Mouse (Mus musculus): ENCODE results near the gene Prss2. TPM values are rescaled to one million over a fixed set of nuclear protein-coding genes. Genes with fewer than 3 reads are reported as not detected.
"Not testable (repeated sequence)": the region's sequence is repeated elsewhere in the genome, so short reads cannot be mapped to it uniquely, and the experiment has no call there.

The Prss2 gene
- polyA plus RNA-seq (2015; fragmentation: Nextera tagmentation; extraction: Ambion mirVana): not detected in 2 replicates

DNA sequence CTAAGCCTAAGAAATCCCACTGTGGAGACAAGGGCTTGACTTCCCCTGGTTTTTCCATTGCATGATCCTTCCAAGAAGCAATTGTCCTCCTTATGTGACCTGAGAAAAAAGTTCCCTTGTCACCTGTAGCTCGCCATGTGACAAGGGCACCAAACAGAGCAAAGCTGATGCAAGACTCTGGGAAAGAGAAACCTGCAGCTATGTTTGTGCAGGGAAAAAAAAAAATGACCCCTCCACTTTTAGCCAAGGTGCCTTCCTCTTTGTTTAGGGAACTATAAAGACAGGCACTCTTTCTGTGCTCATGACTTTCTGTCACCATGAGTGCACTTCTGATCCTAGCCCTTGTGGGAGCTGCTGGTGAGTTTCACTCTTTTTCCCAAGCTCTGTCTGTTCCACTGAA, at the start of gene Prss2:
Prss2 (plus strand) TSS at position 301 of the 400 bp plus-strand sequence.
- Histone ChIP-seq H3K9me3 (no peaks in the 10 kb centered on the region), H3K27me3 (replicated peaks) (no peaks in the 10 kb centered on the region), H3K27ac (no peak within 1 kb of the TSS), H3K4me3 (no peak within 1 kb of the TSS), H3K4me1 (no peaks in the 10 kb centered on the region), H3K9ac (no peak within 1 kb of the TSS), H3K36me3 (replicated peaks) (no peaks in the 10 kb centered on the region), H3K4me2 (no peak within 1 kb of the TSS)
- ATAC-seq (replicated peaks): no peak
- WGBS: 82% methylated on average over 1 of the region's 1 CpGs

DNA sequence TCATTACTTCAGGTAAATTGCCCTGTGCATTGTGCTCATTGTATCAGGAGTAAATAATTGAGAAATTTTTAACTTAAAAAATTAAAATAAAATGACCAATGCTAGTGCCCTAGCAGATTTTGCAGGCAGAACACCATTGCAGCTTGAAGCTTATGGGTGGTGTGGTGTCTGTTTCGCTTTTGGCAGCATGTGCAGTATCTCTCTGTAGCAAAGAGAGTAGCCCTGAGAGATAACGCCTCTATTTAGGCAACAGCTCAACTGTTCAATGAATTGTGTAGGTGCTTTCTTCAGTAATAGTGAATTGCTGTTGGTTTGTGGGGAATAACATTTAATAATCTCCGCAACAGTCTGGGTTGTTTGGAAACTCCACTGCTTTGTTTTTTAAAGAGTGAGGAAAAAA, 22.2 kb upstream of the Prss2 start:
- H3K9ac ChIP-seq: no peak overlapping the region
- H3K27ac ChIP-seq: no peak overlapping the region
- H3K27me3 ChIP-seq (replicated peaks): no peaks in the 10 kb centered on the region
- no peaks in the 10 kb centered on the region for H3K36me3 ChIP-seq (replicated peaks)
- no peak for ATAC-seq (replicated peaks)
- no peaks in the 10 kb centered on the region for H3K9me3 ChIP-seq
- H3K4me1 ChIP-seq: no peaks in the 10 kb centered on the region
- 85% methylated on average over 3 of the region's 3 CpGs for WGBS
- no peak overlapping the region for H3K4me3 ChIP-seq
- no peak overlapping the region for H3K4me2 ChIP-seq

DNA sequence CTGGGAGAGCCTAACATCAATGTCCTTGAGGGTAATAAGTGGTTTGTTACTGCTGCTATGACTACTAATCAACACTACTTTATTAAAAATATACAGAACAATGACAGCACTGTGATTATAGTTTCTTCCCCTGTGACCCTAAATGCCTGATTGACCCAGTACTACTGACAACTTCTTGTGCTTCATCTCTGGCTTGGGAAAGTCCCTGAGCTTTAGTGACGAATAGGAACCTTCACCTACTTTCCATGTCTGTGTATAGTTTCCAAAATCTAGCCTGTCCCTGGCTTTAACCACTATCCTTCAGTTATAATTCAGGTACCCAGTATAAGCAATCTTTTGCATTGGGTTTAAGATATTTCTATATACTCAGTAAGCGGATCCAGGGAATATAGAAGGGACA, 16.7 kb upstream of the Prss2 start:
- WGBS: 87% methylated on average over 2 of the region's 2 CpGs
- no peak for ATAC-seq (replicated peaks)
- H3K4me2 ChIP-seq: no peak overlapping the region

DNA sequence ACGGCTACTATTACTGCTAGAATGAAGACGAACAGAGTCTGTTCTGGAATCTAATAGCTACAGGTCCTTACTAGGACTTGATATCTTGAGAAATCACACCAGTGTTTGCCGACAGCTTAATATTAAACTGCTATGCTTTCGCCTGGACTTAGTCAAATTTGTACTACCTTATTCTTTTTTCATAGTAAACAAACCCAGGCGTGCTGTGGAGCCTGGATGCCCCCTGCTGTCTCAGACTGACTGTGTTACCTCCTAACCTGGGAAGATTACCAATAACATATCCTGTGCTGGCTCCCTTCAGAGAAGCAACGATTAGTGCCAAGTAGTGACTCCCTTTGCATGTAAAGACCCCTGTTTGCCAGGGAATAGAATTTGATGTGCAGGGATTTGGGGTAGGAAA, 16.3 kb upstream of the Prss2 start:
- ATAC-seq (replicated peaks): no peak
- Histone ChIP-seq H3K4me1 (no peaks in the 10 kb centered on the region), H3K27ac (no peak overlapping the region), H3K4me3 (no peak overlapping the region), H3K4me2 (no peak overlapping the region), H3K9me3 (no peaks in the 10 kb centered on the region), H3K36me3 (replicated peaks) (no peaks in the 10 kb centered on the region), H3K27me3 (replicated peaks) (no peaks in the 10 kb centered on the region), H3K9ac (no peak overlapping the region)
- 78% methylated on average over 6 of the region's 6 CpGs for WGBS

More for the DNA sequence above, 16.7 kb upstream of the Prss2 start:
- Histone ChIP-seq H3K4me1 (no peaks in the 10 kb centered on the region), H3K36me3 (replicated peaks) (no peaks in the 10 kb centered on the region), H3K9ac (no peak overlapping the region), H3K27ac (no peak overlapping the region), H3K27me3 (replicated peaks) (no peaks in the 10 kb centered on the region), H3K4me3 (no peak overlapping the region), H3K9me3 (no peaks in the 10 kb centered on the region)

DNA sequence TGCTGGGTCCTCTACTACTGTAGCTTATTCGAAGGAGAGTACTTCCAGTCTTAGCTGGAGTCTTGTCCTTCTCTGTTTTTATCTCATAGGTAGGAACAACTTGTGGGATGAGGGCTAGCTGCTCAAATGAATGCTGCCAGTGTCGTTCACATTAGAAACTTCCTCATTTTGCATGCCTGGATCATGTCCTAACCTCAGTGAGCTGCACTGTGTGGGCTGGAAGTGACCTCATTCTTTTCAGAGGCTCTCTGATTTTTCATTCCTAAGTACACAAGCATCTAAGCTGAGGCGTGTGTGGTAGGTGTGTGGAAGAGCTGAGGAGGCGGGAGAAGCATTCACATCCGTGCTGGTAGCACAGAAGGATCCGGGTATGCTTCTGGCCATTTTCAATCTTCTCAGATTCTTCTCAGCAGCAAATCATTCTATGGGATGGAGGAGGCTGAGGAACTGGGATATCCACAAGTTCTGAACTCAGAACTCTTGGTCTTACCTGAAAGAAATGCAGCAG, 3.5 kb upstream of the Prss2 start:
- WGBS: 81% methylated on average over 6 of the region's 6 CpGs
- Histone ChIP-seq H3K4me3 (no peak overlapping the region), H3K9ac (no peak overlapping the region), H3K4me2 (no peak overlapping the region), H3K36me3 (replicated peaks) (no peaks in the 10 kb centered on the region), H3K27ac (no peak overlapping the region), H3K27me3 (replicated peaks) (no peaks in the 10 kb centered on the region), H3K9me3 (no peaks in the 10 kb centered on the region), H3K4me1 (no peaks in the 10 kb centered on the region)
- no peak for ATAC-seq (replicated peaks)

DNA sequence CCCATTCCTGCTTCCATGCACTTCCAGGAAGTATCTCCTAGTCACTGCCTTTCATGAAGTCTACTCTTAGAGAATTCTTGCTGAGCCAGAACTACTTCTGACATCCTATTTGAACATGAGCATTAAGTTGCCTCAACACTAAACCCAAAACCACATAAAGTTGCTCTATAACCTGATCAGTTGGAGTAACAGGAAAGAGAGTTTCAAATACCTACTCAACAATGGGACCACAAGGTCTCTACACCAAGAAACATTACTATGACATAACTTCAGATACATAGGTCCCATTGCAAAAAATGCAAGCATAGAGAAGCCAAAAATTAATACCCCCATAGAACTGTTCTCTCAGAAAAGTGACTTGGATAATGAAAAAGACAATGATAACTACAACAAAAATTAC, 4.9 kb downstream of the Prss2 start:
- no peak overlapping the region for H3K9ac ChIP-seq
- H3K36me3 ChIP-seq (replicated peaks): no peaks in the 10 kb centered on the region
- no peak overlapping the region for H3K4me3 ChIP-seq
- H3K4me1 ChIP-seq: no peaks in the 10 kb centered on the region
- ATAC-seq (replicated peaks): no peak
- no peak overlapping the region for H3K27ac ChIP-seq
- no peak overlapping the region for H3K4me2 ChIP-seq
- H3K9me3 ChIP-seq: no peaks in the 10 kb centered on the region
- H3K27me3 ChIP-seq (replicated peaks): no peaks in the 10 kb centered on the region

DNA sequence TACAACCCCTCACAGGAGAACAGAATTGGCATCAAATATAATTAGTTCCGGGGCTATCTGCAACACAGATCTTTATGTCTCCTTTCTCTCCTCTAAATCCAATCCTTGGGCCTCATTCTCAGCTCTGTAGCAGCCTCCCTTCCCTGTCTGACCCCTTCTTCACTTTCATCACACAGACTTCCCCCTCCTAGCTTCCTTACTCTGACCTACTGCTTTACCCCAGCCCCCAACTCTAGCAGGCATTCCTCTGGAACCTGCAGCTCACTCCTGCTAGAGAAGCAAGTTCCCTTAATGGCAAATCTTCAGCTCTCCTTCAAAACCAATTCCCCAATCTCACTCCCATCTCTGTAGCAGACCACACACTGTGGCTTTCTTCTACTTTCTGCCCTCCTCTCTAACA, 5.8 kb downstream of the Prss2 start:
- H3K9me3 ChIP-seq: no peaks in the 10 kb centered on the region
- ATAC-seq (replicated peaks): no peak
- H3K27ac ChIP-seq: no peak overlapping the region
- 88% methylated on average over 1 of the region's 1 CpGs for WGBS
- H3K27me3 ChIP-seq (replicated peaks): no peaks in the 10 kb centered on the region
- no peak overlapping the region for H3K9ac ChIP-seq
- H3K36me3 ChIP-seq (replicated peaks): no peaks in the 10 kb centered on the region
- no peaks in the 10 kb centered on the region for H3K4me1 ChIP-seq
- H3K4me3 ChIP-seq: no peak overlapping the region
- H3K4me2 ChIP-seq: no peak overlapping the region

DNA sequence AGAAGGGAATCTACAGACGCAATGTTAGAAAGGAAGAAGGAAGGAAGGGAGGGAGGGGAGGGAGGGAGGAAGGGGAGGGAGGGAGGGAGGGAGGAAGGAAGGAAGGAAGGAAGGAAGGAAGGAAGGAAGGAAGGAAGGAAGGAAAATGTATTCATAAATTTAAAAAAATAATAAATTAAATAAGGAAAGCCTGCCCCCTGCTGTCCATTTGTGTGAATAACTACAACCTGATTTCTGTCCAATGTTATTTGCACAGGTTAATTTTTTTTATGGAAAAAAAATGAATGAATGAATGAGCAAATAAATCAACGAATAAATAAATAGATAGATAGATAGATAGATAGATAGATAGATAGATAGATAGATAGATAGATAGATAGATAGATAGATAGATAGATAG, 8.4 kb downstream of the Prss2 start:
- H3K27me3 ChIP-seq (replicated peaks); H3K4me2 ChIP-seq; ATAC-seq (replicated peaks); H3K9ac ChIP-seq; H3K36me3 ChIP-seq (replicated peaks); H3K4me3 ChIP-seq; H3K9me3 ChIP-seq; H3K4me1 ChIP-seq; H3K27ac ChIP-seq: not testable (repeated sequence)
- WGBS: 5% methylated on average over 1 of the region's 2 CpGs

DNA sequence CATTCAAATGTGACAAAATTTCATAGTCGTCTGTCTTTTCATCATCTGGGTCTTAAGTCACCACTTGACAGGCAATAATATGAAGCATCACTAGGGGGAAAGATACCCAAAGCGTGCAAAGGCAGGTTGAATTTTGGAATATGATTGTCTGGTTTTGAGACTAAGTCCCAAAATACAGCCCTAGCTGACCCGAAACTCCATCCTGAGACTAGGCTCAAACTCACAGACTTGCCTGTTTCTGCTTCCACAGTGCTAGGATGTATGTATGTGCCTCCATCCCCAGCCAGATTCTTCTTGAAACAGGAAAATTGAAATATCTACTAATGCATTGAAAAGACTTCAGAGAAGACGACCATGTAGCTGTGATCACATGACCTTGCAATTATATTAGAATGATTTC, 10.6 kb downstream of the Prss2 start:
- ATAC-seq (replicated peaks): no peak
- Histone ChIP-seq H3K4me3 (no peak overlapping the region), H3K36me3 (replicated peaks) (no peaks in the 10 kb centered on the region), H3K4me1 (no peaks in the 10 kb centered on the region), H3K27me3 (replicated peaks) (no peaks in the 10 kb centered on the region), H3K4me2 (no peak overlapping the region), H3K9ac (no peak overlapping the region), H3K27ac (no peak overlapping the region), H3K9me3 (no peaks in the 10 kb centered on the region)
- WGBS: 86% methylated on average over 4 of the region's 4 CpGs

DNA sequence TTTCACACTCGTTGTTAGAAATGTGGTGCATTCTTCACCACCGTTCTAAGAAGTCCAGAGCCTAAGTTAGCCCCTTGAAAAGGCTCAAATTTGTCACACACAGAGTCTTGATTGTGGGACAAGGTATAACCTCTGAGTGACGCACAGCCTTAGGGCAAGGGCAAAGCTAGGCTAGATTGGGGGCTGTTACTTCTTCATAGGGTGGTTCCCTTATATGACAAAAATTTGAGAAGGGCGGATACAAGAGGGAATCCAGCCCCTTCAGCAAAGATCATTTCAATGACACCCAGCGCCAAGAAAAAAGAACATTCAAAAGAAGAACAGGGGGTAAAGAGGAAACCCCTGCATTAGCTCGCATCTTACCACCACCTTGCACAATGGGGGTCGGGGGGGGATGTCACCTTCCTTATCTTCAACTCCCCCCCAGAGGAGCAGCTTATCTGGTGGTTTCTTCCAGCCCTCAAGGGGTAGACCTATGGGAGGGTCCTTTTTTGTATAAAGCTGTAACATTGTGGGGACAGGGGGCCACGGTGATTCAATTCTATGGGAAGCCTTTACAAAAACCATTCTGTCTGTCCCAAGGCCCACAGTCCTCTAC, 11.2 kb downstream of the Prss2 start:
- Histone ChIP-seq H3K27ac (no peak overlapping the region), H3K4me1 (no peaks in the 10 kb centered on the region), H3K4me2 (no peak overlapping the region), H3K9ac (no peak overlapping the region), H3K36me3 (replicated peaks) (no peaks in the 10 kb centered on the region), H3K9me3 (no peaks in the 10 kb centered on the region), H3K4me3 (no peak overlapping the region), H3K27me3 (replicated peaks) (no peaks in the 10 kb centered on the region)
- 88% methylated on average over 8 of the region's 8 CpGs for WGBS
- ATAC-seq (replicated peaks): no peak

DNA sequence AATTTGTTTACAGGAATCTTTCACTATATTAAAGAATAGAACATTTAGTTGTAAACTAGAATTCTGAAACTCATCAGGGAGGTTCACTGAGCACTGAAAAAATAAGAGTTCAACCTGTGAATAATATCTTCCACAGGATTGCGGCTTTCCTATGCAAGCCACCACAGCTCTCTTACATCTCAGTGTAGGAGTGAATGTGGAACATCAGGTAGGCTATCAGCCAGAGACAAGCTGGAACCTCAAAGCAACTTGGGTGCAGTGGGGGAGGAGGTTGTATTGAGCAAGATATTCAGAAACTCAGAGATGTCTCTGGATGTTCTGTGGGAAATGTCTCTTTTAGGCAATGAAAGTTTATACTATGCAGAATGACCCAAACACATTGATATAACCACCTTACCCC, 15.8 kb downstream of the Prss2 start:
- no peaks in the 10 kb centered on the region for H3K36me3 ChIP-seq (replicated peaks)
- H3K27me3 ChIP-seq (replicated peaks): no peaks in the 10 kb centered on the region
- no peak overlapping the region for H3K9ac ChIP-seq
- H3K4me1 ChIP-seq: no peaks in the 10 kb centered on the region
- H3K27ac ChIP-seq: no peak overlapping the region
- H3K4me2 ChIP-seq: no peak overlapping the region
- ATAC-seq (replicated peaks): no peak
- no peak overlapping the region for H3K4me3 ChIP-seq
- H3K9me3 ChIP-seq: no peaks in the 10 kb centered on the region
- 95% methylated on average over 1 of the region's 1 CpGs for WGBS

DNA sequence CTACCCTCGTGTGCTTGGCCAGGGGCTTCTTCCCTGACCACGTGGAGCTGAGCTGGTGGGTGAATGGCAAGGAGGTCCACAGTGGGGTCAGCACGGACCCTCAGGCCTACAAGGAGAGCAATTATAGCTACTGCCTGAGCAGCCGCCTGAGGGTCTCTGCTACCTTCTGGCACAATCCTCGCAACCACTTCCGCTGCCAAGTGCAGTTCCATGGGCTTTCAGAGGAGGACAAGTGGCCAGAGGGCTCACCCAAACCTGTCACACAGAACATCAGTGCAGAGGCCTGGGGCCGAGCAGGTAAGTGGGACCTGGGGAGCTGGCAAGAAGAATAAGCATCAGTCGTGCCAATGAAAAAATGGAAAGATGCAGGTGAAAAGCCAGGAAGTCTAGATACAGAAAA, 16.7 kb downstream of the Prss2 start:
- not testable (repeated sequence) for H3K9ac ChIP-seq; H3K27ac ChIP-seq; H3K4me2 ChIP-seq; ATAC-seq (replicated peaks); H3K4me3 ChIP-seq; H3K4me1 ChIP-seq; H3K27me3 ChIP-seq (replicated peaks); H3K36me3 ChIP-seq (replicated peaks); H3K9me3 ChIP-seq
- 88% methylated on average over 7 of the region's 8 CpGs for WGBS

DNA sequence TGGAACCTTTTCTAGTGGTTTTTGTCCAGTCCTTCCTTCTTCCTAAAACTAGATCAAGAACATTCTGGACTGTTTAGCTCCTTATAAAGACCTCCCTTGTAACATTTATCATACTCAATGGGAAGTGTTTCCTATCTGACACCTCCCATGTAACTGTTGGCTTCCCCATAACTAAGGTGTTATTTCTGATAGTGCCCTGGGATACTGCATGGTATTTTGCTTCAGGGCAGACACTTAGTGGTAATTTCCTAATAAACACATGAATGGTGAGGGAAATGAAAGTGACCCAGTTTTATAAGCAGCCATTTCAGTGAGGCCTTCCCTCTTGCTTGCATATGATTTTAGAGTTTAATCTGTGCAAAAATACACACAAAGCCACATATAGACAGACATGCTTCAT, 19.2 kb downstream of the Prss2 start:
- Histone ChIP-seq H3K36me3 (replicated peaks) (no peaks in the 10 kb centered on the region), H3K27ac (no peak overlapping the region), H3K27me3 (replicated peaks) (no peaks in the 10 kb centered on the region), H3K4me1 (peaks cover 16% of the 10 kb centered on the region), H3K4me2 (no peak overlapping the region), H3K9me3 (no peaks in the 10 kb centered on the region), H3K4me3 (no peak overlapping the region), H3K9ac (no peak overlapping the region)
- no peak for ATAC-seq (replicated peaks)
